Mouse (Mus musculus) neutrophil, adult 5-6 weeks (primary cell): ENCODE measurements around the gene Prkd2. TPM values are rescaled to one million over a fixed set of nuclear protein-coding genes. Genes with fewer than 3 reads are reported as not detected.

Source experiments
- ATAC-seq: fragments of 151-379, 151-347 bp; 2 replicates; pipeline ENCODE4 v1.8.0; 2017; ENCODE audit warnings: mild to moderate bottlenecking, moderate TSS enrichment; ENCODE audit not compliant: insufficient number of reproducible peaks, poor library complexity, low FRiP score, severe bottlenecking; ENCODE audit errors: extremely low read depth
- total RNA-seq: library from RNA; stranded (forward); fragments of 200-1000 nt; gene quantifications from 2 replicates; pipeline ENCODE4 v1.2.3, GENCODE M21; 2017

Gene Prkd2
- total RNA-seq, 1 experiment from 2014 or later, result 122 TPM

GRCm38 (mm10) chr7:16821669-16822101, 21.0 kb upstream of the Prkd2 start:
- no peak for ATAC-seq

- no peak for ATAC-seq
Observed at GRCm38 (mm10) chr7:16823734-16824133, 19.0 kb upstream of the Prkd2 start.

DNA sequence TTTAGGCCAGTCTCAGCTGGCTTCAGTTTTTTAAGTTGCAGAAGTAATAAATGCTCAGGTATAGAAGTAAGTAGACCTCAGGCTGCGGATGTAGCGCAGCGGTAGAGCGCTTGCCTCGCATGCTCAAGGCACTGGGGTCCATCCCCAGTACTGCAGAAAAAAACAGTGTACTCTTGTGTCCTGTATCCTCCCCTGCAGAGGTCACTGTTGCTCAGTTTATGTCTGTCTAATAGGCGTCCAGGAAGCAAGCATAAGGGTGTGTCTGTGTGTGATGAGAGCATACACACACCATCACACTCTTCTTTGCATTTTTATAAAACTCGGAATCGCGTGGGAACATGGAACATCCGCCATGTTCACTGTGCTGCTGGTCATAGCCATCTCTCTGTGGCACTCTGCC, 16.9 kb upstream of the Prkd2 start:
- ATAC-seq, result peak; percentile 80

- ATAC-seq, result no peak
Observed at GRCm38 (mm10) chr7:16826571-16826970, 16.1 kb upstream of the Prkd2 start.

GRCm38 (mm10) chr7:16827274-16827673, 15.4 kb upstream of the Prkd2 start:
- ATAC-seq, result peak; percentile 31

DNA sequence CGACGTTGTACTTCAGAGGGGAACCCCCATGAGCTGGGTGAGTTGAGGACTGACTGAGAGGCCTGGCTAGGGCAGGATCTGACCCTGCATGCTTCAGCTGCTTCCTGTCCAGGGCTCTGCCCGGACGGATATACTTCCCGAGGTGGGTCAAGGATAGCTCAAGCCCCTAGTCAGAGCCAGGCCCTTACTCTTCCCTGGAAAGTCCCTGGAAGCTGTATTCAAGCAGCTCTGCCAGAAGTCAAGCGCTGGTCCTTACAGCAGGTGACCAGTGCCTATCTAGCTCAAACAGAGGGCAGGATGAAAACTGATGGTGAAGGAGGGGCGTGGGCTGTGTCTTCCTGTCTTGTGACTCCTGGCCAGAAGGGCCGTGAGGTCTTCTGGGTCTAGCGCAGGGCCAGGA, 12.3 kb upstream of the Prkd2 start:
- no peak for ATAC-seq

GRCm38 (mm10) chr7:16837916-16838803, 4.5 kb upstream of the Prkd2 start:
- ATAC-seq, result no peak

GRCm38 (mm10) chr7:16838804-16839426, 3.8 kb upstream of the Prkd2 start:
- ATAC-seq, result no peak

- no peak for ATAC-seq
Observed at GRCm38 (mm10) chr7:16839427-16840108, 3.1 kb upstream of the Prkd2 start.

- ATAC-seq, result no peak
Observed at GRCm38 (mm10) chr7:16840109-16840491, 2.6 kb upstream of the Prkd2 start.

DNA sequence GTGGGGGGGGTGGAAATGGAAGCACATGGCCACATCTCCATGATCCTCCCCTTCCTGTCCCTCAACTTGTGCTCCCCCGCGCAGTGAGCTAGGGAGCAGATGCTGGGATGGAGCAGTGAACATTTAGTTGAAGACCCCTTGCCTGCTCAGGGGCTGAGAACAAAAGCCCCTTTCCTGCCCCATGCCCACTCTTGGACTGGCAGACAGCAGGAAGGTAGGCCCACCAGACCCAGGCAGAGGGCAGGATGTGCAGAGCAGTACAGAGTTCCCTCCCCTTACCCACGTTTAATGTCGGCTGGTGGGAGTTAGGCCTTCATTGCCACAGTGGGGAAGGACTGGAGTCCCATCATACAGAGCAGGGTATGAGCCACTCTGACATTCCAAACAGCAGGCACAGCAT, 1.6 kb upstream of the Prkd2 start:
- ATAC-seq, result no peak

DNA sequence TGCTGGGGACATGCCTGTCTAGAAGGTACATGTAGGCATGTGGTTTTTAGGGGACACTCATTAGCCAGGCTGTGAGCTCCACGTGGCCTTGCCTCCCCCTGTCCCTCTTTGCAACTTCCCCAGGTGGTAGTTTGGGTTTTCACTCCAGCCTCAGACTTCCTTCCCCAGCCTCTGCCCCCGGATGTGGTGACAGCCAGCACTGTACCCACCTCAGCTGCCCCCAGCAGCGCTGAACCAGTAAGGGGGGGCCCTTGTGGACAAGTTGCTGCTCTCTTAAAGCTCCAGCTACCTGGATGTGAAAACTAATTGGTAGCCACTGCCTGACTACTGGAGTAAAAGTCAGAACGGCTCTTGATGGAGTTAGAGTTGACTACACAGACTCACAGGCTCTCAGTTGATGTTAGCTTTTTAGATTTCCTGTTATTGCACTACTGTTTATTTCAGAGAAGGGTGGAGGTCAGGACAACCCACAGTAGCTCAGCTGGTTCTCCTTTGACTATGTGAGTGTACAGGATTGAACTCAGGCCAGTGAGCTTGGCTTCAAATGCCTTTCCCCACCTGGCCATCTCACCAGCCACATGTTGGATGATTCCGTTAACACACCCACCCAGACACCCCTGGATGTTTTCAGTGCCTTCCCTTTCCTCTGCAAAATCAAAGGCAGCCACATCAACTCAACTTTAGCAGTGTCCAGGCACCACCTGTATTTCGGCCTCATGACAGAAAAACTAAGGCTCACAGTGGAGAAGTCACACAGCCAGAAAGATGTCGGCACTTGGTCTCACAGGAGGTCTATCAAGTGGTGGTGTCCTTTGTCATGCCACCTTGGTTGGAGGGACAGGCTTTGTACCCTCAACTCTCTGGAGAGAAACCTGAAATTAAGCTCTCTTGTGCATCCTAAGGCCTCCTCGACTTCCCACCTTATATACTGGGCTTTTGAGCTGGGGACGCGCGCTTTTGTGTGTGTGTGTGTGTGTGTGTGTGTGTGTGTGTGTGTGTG, 841 bp upstream of the Prkd2 start:
- ATAC-seq, result peak; percentile 49

- ATAC-seq, result no peak
Observed at GRCm38 (mm10) chr7:16843441-16844171, 904 bp downstream of the Prkd2 start.

GRCm38 (mm10) chr7:16844696-16845071, 2.0 kb downstream of the Prkd2 start:
- ATAC-seq, result no peak

GRCm38 (mm10) chr7:16845072-16845819, 2.5 kb downstream of the Prkd2 start:
- no peak for ATAC-seq

DNA sequence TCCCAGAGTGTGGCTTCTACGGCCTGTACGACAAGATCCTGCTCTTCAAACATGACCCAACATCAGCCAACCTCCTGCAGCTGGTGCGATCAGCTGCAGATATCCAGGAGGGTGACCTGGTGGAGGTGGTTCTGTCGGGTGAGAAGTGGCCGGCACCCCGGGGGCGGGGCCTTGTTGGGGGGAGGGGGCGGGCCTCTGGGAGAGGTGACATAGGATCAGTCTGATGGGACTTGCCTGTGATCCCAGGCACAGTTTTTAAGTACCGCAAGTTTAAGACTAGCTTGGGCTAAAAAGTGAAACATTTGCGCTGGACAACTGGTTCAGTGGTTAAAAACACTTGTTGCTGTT, 3.1 kb downstream of the Prkd2 start:
- ATAC-seq, result no peak

DNA sequence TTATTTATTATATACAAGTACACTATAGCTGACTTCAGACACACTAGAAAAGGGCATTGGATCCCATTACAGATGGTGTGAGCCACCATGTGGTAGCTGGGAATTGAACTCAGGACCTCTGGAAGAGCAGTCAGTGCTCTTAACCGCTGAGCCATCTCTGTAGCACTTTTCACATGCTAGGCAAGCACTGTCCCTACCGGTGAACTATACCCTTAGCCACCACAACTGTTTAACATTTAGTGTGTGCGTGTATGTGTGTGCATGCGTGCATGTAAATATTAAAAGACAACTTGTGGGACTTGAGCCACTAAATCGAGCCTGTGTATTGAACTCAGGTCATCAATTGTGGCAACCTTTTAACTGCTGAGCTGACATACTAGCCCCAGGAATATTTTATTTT, 4.1 kb downstream of the Prkd2 start:
- ATAC-seq, result no peak

DNA sequence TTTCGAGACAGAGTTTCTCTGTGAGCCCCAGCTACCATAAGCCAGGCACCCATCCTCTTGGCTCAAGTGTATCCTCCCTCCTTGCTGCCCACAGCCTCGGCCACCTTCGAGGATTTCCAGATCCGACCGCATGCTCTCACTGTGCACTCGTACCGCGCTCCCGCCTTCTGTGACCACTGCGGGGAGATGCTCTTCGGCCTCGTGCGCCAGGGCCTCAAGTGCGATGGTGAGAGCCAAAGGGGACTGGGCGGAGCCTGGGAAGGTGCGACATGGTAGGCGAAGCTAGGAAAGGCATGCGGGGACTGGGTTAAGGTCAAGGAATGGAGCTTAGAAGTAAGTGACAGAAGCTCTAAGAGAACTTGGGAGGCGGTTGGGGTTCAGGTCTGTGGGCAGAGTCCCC, 4.8 kb downstream of the Prkd2 start:
- no peak for ATAC-seq
